Mouse (Mus musculus): ENCODE measurements around the gene Platr17.
A peak's percentile ranks its signal among the peaks of the same experiment; 100 is the strongest.

Platr17 gene

DNA sequence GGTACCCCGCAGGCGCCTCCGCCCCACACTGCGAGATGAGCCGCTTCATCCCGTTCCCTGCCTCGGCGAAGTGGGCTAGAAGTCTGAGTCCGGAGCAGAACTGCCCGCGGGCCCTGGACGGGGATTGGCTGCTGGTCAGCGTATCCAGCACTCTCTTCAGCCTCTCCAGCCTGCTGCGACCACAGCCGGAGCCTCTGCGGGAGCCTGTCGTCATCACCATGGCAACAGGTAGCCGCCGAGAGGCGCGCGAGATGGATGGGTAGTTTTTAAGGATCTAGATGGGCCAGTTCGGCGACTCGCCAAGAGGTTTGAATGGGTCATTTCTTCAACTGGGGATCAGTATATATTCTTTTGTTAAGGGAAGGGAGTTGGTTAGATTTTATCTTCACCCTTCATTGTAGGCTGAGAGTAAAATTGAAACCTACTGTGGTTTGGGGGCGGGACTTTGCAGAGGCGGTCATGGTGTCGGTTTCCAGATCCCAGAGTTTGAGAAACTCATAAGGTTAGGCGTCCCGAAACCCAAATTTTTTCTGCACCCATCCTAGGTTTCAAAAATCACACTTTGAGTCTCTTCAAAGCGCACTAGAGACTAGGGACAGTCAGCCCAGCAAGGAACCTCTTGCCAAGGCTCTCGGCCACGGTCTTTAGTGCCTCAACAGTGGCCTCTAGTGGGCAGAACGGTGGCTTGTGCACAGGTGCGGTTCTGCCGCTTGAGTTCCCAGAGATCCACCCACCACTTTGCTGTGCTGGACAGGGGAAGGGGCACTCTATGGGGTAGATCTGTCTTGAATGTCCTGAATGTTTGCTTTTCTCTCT is 15.6 kb downstream of the Platr17 start:
- peak; percentile 90 for DNase-seq

DNA sequence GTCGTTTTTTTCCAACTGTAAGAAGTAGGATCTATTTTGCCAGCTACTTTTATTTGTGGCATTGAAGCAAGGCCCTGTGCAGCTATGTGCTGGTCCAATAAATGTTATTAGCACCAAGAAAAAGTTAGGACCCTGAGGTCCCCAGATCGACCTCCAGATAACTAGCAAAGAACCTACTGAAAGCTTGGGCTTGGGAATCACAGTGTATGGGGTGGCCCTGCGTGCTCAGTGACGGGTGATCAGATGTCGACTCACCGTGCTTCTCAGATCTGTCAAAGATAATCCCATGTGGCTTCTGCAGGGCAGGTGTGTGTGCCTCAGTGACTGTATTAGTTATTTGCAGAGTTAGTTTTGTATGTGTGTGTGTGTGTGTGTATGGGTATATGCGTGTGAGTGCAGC is 16.4 kb downstream of the Platr17 start:
- no peak for DNase-seq

DNA sequence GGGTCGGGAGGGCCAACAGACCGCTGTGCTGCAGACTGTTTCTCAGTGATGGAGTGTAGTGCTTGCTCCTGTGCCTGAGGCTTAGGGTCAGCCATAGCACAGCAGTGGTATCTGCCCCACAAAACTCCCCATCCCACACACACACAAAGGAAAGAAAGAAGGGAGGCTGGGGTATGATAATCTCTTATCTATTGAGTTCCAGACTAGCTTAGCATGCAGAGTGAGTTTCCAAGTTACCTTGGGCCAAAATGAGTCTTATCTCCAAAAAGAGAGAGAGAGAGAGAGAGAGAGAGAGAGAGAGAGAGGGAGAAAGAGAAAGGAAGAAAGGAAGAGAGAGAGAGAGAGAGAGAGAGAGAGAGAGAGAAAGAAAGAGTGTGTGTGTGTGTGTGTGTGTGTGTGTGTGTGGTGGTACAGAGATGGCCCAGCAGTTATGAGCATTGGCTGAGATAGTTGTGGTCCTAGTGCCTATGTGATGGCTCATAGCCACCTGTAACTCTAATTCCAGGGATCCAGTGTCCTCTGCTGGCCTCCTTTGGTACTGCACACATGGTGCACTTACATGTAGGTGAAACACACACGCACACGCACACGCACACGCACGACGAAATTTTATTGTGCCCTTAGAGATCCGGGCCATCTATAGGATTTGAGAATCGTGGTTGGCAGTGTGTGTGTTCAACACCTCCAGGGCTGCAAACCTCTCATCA is 19.8 kb downstream of the Platr17 start:
- no peak for DNase-seq

DNA sequence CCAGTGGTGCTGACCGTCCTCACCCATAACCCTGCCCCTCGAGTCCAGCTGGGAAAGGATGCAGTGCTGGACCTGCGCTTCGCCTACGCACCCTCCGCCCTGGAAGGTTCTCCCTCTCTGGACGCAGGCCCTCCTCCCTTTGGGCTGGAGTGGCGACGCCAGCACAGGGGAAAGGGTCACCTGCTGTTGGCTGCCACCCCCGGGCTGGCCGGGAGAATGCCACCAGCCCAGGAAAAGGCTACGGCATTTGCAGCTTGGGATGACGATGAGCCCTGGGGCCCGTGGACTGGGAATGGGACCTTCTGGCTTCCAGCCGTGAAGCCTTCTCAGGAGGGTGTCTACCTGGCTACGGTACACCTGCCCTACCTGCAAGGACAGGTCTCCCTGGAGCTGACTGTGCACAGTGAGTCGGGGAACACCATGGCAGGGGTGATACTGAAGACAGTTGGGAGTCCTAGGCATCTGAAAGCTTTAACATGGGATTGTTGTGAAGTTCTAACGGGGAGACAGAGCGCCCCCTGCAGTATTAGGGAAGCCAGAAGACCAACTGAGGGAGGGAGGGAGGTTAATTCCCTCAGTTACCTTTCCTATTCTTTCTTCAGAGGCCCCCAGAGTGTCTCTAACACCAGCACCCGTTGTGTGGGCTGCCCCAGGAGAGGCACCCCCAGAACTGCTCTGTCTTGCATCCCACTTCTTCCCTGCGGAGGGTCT is 20.6 kb downstream of the Platr17 start:
- DNase-seq, result no peak

DNA sequence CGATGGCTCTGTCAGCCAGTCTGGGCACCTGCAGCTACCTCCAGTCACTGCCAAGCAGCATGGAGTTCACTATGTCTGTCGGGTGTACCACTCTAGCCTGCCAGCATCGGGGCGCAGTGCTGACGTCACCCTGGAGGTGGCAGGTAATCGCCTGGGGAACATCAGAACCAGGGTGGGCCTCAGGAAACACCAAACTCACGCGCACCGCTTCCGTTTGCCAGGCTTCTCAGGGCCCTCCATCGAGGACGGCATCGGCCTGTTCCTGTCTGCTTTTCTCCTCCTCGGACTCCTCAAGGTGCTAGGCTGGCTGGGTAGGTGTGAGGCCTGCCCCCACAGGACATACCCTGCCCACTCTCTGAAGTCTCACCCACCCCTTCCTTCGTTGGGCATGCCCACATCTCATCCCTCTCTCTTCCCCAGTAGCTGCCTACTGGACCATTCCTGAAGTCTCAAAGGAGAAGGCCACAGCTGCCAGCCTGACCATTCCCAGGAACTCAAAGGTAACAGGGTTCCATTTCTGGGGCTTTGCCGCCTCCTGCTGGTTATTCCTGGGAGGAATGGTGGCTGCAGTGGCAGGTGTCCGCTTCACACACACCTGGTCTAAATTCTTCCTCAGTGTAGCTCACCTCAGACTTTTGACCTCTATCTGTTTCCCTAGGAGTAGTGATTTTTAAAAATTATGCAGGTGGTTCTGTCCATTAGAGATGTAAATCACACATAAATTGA is 21.4 kb downstream of the Platr17 start:
- DNase-seq, result no peak

DNA sequence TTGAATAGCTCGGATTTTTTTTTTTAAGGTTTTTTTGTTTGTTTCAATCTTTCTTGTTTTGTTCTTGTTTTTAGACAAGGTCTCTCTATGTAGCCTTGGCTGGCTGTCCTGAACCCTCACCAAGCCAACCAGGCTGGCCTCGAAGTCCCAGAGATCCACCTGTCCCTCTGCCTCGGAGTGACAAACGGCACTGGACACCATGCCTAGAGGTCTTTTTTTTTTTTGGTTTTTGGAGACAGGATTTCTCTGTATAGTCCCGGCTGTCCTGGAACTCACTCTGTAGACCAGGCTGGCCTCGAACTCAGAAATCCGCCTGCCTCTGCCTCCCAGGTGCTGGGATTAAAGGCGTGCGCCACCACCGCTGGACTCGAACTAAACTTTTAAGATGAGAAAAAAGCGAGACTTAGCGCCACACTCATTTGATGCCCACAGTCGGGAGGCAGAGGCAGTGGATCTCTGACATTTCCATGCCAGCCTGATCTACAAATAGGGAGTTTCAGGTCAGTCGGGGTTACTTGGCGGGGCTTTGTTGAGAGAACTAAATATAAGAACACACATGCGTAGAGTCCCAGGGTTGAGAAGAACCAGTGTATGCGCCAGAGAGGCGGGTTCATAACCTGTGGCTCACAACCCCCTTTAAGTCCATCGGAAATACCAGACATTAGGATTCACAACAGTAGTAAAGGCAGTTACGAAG is 23.5 kb downstream of the Platr17 start:
- DNase-seq, result no peak

DNA sequence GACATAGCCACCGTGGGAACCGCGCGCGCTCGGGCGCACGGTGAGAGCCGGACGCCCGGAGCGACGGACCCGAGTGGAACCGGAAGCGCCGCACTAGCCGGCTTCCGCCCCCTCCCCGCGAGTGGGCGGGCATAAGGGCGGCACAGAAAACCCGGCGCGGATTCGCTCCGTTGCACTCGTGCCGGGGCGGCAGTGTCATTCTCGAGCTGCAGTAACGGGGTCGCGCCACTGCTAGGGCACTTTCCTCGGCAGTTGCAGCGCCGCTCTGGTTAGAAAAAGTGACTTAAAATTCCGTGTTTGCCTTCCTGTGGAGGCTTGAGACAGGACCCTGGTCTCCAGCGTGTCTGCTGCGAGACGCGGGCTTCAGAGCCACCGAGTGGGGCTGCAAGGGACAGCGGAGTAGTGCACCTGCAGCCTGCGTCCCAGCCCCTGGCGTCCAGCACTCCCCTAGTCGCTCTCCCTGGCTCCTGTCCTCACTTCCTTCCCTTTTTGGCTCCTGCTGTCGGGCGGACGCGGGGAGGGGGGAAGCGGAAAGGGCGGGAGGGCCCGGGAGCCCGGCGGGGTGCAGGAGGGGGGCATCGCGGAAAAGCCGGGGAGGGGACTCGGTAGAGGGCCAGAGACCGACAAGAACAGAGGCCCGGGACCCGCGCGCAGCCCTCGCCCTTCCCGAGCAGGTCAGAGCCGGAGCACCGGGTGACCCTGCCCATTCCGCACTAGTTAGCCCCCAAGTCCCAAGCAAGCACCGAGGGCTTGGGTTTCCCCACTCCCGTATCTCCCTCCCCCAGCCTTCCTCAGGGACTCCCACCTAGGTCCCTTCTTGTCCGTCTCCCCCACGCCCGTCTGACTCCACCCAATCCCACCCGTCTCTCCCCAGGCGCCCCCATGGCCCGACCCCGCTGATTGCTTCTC is 24.7 kb downstream of the Platr17 start, which contains the start of gene Rgl2:
Rgl2 (plus strand) TSS at position 173 of the 909 bp plus-strand sequence.
- peak; percentile 95 for DNase-seq

DNA sequence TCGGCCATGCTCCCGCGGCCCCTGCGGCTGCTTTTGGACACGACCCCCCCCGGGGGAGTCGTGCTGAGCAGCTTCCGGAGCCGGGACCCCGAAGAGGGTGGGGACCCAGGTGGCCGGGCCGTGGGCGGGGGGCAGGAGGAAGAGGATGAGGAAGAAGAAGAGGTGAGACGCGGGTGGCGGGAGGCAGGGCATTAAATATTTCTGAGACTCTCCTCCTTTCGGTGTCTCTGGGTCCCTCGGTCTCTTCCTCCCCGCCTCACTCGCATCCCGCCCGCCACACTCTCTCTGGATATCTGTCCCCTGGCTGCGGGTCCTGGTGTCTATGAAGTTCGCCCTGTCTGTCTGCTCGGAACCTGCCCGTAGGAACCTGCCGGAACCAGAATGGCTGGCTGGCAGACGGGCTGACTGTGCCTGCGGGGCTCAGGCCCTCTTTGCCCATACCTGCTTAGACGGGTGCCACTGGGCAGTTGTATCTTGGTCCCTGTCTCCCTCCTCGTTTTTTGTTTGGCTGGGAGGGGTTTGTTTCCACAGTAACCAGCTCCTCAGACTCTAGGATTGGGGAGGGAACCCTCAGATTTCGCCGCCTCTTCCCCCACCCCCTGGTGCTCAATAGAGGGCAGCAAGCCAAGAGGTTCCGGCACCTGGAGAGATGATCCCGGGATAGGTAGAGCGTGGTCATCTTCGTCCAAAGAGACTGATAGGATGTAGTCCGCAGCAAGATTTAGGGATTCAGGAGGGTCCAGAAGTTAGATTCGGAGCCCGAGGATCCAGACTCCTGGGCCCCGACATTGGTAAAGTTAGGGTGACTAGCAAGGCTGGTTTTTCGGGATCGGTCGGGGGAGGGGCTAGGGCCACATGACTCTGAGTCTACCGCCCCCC is 25.6 kb downstream of the Platr17 start:
- DNase-seq, result peak; percentile 74

DNA sequence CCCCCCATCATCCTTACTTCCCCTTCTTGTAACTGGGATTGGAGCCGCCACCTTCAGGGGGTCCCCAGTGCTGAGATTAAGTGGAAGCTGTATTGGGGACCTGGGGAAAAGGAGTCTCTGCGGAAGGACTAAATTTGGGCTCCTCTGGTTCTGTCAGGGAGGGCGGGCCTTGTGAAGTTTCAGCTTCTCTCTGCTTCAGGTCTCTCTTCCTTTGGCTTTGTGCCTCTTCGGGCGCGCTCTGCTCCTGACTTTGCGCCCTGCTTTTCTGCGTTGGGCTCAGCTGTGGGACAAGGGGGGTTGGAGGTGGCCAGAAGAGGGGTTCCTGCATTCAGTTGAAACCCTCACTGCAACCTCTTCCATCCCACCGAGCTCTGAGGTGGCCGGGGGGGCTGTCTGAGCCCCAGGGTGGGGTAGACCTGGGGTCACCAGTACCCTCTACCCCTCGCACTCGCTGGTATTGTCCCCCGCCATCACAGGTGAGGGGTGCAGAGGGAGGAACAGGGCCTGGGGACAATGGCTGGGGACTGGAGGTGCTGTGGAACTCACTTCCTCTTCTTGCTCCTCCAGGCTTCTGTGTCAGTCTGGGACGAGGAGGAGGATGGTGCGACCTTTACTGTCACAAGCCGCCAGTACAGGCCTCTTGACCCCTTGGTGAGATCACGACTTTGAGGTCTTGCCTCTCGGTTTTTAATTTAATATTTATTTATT is 26.4 kb downstream of the Platr17 start:
- no peak for DNase-seq

DNA sequence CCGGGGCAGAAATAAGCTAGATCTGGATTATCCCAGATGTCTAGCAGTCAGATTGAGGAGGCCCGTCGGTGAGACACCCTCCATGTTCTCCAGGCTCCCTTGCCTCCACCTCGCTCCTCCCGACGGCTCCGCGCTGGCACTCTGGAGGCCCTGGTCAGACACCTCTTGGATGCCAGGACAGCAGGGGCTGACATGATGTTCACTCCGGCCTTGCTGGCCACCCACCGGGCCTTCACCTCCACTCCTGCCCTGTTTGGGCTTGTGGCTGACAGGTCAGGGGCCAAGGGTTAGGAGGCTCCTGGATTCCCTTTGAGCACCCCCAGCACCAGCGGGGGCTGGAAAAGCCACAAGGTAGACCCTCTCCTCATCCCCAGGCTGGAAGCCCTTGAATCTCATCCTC is 27.0 kb downstream of the Platr17 start:
- no peak for DNase-seq

DNA sequence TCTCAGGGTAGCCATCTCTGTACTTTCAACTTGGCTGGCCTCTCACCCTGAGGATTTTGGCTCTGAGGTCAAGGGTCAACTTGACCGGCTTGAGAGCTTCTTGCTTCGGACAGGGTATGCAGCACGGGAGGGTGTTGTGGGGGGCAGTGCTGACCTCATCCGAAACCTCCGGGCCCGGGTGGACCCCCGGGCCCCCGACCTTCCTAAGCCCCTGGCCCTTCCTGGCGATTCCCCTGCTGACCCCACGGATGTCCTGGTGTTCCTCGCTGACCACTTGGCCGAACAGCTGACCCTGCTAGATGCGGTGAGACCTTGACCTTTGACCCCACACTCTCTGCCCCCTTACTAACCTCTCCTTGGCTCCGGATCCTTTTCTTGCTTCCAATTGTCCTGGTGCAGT is 27.5 kb downstream of the Platr17 start:
- DNase-seq, result no peak

DNA sequence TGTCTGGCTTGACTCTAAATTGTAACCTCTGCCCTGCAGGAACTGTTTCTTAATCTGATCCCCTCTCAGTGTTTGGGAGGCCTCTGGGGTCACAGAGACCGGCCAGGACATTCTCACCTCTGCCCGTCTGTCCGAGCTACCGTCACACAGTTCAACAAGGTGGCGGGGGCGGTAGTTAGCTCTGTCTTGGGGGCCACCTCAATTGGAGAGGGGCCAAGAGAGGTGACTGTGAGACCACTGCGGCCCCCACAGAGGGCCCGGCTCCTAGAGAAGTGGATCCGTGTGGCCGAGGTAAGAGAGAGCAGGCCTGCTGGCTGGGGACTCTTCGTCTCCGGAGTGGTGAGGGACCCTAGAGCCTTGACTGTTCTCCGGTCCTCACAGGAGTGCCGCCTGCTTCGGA is 28.0 kb downstream of the Platr17 start:
- no peak for DNase-seq

DNA sequence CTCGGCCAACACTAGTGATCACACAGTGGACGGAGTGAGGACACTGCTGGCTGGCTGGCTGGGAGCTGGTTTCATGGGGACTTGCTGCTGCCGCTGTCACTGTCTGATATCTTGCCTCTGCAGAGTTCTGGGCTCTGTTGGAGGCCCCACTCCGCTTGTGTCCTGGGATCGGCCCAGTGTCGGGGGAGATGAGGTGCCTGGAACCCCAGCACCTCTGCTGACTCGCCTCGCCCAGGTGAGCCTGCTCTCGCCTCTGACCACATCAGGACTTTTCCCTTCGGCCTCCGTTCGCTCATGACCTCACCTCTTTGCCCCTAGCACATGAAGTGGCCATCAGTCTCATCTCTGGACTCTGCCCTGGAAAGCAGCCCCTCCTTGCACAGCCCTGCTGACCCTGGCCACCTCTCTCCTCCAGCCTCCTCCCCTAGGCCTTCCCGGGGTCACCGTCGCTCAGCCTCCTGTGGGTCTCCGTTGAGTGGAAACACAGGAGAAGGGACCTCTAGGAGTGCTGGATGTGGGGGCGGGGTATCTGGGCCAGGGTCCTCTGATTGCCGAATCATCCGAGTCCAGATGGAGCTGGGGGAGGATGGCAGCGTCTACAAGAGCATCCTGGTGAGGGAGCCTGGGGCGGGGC is 30.6 kb downstream of the Platr17 start:
- DNase-seq, result no peak

DNA sequence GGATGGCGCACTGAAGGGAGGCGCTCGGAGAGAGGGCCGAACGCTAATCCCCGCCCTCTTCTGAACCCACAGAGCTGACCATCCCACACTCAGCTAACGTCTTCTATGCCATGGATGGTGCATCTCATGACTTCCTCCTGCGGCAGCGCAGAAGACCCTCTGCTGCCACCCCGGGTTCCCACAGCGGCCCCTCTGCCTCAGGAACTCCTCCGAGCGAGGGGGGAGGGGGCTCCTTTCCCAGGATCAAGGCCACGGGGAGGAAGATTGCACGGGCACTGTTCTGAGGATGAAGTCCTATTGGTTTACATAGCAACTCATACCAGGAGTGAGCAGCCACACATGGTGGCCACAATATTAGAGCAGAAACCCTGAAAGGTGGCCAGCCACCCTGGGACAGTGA is 32.1 kb downstream of the Platr17 start:
- DNase-seq, result no peak

DNA sequence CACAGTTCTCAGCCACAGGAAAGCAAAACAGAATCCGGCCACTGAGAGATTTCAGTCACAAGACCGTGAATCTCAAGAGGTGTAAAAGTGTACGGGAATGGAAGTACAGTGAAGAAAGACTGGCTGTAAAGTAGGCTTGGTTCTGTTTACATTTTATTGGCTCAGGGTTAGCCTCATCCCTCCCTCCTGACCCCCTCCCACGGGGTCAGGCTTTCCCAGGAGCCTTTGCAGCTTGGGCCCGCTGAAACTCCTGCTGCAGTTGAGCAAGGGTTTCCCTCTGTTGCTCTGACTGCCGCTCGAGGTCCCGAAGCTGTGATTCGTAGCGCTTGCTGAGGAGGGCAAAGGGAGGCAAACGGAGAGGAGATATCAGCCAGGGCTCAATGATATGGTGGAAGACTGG is 33.8 kb downstream of the Platr17 start:
- no peak for DNase-seq

DNA sequence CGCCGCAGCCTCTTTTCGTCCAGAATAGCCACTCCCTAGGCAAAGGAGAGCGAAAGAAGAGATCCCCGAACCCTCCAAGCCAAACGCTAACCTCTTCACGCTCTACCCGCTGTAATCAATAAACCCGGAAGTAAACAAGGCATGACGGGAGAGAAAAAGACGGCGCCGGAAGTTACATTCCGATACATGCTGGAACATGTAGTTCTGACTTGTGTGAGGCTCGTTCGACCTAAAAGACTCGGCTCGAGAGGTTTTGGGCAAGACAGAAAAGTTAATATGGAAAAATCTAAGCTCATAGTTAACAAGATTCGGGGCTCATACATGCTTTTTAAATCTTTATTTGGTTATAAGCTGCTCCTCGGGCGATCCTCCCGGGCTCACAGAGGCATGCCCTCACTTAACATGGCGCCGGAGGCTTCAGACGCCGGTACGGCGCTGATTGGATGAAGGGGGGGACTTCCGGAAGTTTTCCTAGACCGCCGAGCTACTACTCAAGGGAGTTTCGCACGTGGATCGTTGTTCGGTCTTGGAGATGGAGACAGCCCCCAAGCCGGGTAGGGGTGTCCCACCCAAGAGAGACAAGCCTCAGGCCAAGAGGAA is 35.4 kb downstream of the Platr17 start, which contains the start of the genes Pfdn6 and Wdr46:
Pfdn6 (minus strand) TSS at position 138 of the 600 bp plus-strand sequence.
Wdr46 (plus strand) TSS at position 455 of the 600 bp plus-strand sequence.
- peak; percentile 90 for DNase-seq

DNA sequence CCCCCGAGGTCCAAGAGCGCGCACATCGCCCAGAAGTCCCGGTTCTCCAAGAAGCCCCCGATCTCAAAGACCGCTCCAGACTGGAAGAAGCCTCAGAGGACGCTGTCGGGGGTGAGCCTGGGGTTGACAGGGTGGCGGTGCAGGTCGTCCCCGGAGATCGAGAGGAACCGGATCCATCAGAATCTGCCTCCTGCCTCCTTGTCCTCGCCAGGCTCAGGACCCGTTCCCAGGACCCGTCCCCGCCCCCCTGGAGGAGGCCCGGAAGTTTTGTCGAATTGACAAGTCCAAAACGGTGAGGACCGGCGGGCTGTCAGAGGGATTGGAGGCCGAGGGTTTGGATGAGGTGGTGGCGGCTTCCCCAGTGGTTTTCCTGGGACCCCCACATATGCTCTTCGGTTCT is 36.0 kb downstream of the Platr17 start:
- DNase-seq, result no peak

DNA sequence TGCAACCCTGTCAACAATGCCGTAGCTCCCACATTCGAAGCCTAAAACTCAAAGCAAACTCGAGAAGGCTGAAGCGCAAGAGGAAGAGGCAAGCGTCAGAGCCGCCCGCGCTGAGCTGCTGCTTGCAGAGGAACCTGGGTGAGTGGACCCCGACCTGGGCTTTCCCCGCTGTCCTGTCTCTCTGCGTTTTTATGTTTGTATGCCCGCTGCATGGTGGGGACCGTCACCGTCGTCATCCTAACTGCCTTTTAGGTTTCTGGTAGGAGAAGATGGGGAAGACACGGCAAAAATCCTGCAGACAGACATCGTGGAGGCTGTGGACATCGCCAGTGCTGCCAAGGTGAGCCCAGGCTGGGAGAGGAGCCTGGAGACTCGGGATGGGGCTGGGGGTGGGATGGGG is 36.4 kb downstream of the Platr17 start:
- no peak for DNase-seq
